Mouse (Mus musculus) frontal cortex, adult (tissue): ENCODE measurements around the gene Pilrb1.
"Not testable (repeated sequence)": the region's sequence is repeated elsewhere in the genome, so short reads cannot be mapped to it uniquely, and the experiment has no call there.

Source experiments
- ATAC-seq: cut with Nextera tagmentation; 2 replicates; pipeline ENCODE4 v1.9.2; 2017; ENCODE audit warnings: mild to moderate bottlenecking, moderate library complexity, mixed read lengths; ENCODE audit not compliant: low TSS enrichment

The Pilrb1 gene

GRCm38 (mm10) chr5:137857960-137858710 lies at the start of gene Pilrb1:
Gene Pilrb1, minus strand, starts transcription at chr5:137858106.
- not testable (repeated sequence) for ATAC-seq

DNA sequence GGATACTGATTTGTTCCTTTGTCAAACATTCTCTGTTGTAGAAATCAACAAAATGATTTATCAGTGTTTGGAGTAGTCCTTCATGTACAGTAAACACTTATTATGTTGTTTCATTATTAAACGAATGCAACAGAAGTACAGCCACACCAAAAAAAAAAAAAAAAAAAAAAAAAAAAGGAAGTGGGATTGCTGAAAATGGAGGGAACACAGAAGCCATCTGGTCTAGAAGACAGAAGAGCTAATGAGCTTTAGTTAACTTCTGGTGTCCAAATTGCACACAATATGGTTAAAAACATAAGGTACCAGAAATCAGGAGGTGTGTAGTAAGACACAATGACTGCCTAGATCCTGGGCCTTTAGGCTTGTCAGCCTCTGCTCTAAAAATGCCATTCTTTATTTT lies 39.9 kb upstream of the Pilrb1 start:
- ATAC-seq, result no peak

- no peak for ATAC-seq
These were observed 35.0 kb upstream of the Pilrb1 start for GRCm38 (mm10) chr5:137892954-137893353.

- no peak for ATAC-seq
These were observed 29.8 kb upstream of the Pilrb1 start for GRCm38 (mm10) chr5:137887666-137888065.

DNA sequence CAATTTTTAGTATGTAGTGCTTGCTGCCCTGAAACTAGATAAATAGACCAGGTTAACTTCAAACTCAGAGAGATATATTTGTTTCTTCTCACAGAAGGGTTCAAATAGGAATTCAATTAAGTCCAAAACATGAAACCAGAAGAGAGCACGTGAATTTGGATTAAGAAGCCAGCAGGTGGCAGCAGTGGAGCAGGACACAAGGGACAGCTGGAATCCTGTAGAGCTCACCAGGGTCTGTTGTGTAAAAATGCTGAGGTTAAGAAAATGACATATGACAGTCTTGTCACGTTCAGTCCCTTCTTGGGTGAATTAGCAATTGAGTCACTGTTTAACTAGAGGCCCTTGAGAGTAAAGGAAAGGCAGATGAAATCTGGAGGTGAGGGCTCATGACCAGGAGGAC lies 28.0 kb upstream of the Pilrb1 start:
- no peak for ATAC-seq

DNA sequence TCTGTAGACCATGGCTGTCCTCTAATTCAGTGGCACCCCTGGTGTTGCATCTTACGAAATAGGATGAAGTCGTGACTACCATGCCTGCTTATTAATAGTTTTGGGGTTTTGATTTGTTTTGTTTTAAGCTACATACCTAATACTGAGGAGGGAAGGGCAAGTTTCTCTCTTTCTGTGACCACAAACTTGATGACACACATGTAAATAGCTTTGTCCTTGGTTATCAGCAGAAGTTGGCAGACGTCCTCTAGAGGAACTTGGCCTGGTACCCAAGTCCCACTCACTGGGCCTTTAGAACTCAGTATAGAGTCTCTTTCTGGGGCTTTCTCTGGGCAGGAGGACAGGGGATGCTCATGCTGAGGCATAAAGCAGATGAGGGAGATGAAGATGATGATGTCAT lies 25.4 kb upstream of the Pilrb1 start:
- ATAC-seq, result no peak

- ATAC-seq, result no peak
These were observed 25.0 kb upstream of the Pilrb1 start for GRCm38 (mm10) chr5:137882922-137883321.

- ATAC-seq, result no peak
These were observed 20.0 kb upstream of the Pilrb1 start for GRCm38 (mm10) chr5:137877860-137878259.

- no peak for ATAC-seq
These were observed 17.1 kb upstream of the Pilrb1 start for GRCm38 (mm10) chr5:137875054-137875453.

DNA sequence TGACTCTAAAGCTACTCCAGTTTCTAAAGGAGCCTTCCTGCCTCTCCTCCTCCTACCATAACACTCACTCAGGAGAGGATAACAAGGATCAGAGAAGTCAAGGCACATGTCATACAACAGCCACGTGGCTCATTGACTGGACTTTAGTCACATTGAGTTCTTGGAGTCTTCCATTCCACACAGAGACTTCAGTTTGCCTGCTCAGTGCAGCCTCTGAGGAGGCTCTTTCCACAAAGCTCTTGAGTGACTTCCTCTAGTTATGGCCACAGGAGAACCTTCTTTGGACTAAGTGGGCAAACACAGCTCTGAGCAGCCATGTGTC lies 14.4 kb upstream of the Pilrb1 start:
- ATAC-seq, result not testable (repeated sequence)

- ATAC-seq, result not testable (repeated sequence)
These were observed 13.9 kb upstream of the Pilrb1 start, which contains the start of gene Pilrb2 for GRCm38 (mm10) chr5:137871644-137872380. Gene Pilrb2, minus strand, starts transcription at chr5:137871815.

DNA sequence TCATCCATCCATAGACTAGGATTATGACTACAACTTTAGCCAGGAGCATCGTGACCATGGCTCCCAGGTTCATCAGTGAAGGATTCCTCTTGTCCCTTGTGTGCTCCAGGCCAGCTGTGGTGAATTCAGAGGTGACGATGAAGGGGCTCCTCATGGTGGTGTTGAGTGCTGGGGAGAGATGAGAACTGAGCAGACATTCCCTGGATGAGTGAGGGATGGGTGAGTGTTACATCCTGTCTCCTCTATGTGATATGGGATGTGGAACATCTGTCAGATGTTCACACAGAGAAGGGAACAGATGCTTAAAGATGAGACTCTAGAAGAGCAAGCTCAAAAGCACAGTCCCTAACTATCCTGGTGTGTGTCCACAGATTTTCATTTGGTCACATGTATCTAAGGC lies 10.7 kb upstream of the Pilrb1 start:
- ATAC-seq, result not testable (repeated sequence)

DNA sequence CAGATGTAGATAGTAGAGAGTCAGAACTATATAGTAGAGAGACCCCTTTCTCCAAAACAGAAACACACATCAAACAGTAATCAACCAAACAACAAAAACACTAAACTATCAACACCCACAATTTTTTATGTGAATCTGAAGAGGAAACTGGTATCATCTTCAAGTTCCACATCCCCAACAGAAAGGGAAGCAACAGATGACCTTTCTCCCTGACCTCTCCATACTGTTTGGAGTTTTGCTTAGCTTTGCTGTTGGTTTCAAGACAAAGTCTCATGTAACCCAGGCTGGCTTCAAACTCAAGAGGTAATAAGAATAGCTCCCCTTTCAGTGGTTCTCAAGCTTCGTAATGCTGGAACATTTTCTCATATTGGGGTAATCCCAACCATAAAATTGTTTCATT lies 6.1 kb upstream of the Pilrb1 start:
- ATAC-seq, result not testable (repeated sequence)

- not testable (repeated sequence) for ATAC-seq
These were observed 1.0 kb downstream of the Pilrb1 start for GRCm38 (mm10) chr5:137856870-137857269.

DNA sequence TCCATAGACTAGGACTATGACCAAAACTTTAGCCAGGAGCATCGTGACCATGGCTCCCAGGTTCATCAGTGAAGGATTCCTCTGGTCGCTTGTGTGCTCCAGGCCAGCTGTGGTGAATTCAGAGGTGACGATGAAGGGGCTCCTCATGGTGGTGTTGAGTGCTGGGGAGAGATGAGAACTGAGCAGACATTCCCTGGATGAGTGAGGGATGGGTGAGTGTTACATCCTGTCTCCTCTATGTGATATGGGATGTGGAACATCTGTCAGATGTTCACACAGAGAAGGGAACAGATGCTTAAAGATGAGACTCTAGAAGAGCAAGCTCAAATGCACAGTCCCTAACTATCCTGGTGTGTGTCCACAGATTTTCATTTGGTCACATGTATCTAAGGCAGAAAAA lies 3.0 kb downstream of the Pilrb1 start:
- ATAC-seq, result not testable (repeated sequence)

GRCm38 (mm10) chr5:137850313-137850712 lies 7.6 kb downstream of the Pilrb1 start:
- not testable (repeated sequence) for ATAC-seq

DNA sequence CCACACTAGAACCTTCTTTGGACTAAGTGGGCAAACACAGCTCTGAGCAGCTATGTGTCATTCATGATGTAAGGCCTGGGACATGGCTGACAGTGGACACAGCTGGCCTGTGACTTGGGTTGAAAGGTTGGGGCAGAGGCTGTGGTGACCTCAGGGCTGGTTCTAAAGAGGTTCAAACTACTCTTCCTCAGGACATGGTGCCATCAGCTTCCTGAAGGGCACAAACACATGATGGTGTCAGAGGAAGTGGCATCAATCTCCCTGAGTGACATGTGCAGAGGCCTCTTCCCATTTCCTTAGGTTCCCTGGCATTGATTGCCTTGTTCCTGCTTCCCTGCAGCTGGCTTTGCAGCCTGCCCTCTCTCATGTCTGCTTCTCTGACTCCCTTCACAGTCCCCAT lies 20.8 kb downstream of the Pilrb1 start:
- not testable (repeated sequence) for ATAC-seq

GRCm38 (mm10) chr5:137836611-137837010 lies 21.3 kb downstream of the Pilrb1 start:
- ATAC-seq, result no peak

DNA sequence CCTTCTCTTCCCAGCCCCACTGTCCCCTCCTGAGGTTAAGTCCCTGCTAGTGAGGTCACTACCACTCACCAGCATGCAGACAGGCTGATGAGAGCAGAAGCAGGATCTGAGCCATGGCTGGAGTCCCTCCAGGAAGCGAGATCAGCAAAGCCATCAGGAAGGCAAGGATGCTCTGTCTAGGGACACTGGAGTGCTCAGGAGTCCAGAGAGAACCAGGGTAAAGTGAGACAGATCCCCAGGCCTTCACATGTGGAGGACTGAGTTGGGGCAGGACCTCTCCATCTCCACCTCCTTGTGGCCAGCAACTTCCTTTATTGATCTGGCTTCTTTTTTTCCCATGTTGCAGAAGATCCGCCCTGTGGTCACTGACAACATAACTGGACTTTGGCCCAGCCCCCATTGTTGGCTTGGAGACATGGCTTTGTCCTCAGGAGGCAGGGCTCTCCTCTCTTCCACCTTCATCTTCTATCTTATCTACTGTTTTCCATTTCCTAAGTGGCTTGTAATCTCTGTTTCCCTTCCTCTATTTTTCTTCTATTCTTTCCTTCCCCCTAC lies 21.9 kb downstream of the Pilrb1 start, which contains the start of gene Pilra:
Pilra (minus strand) TSS at position 316 of the 555 bp plus-strand sequence.
- not testable (repeated sequence) for ATAC-seq

- ATAC-seq, result no peak
These were observed 24.4 kb downstream of the Pilrb1 start for GRCm38 (mm10) chr5:137833500-137833899.

GRCm38 (mm10) chr5:137831506-137831905 lies 26.4 kb downstream of the Pilrb1 start:
- no peak for ATAC-seq

- no peak for ATAC-seq
These were observed 26.8 kb downstream of the Pilrb1 start for GRCm38 (mm10) chr5:137831106-137831505.

GRCm38 (mm10) chr5:137830238-137830637 lies 27.7 kb downstream of the Pilrb1 start:
- no peak for ATAC-seq
